Mouse (Mus musculus): ENCODE measurements around the gene Rxfp2. TPM values are rescaled to one million over a fixed set of nuclear protein-coding genes. Genes with fewer than 3 reads are reported as not detected.

Gene Rxfp2
- 0.34 and 0.35 TPM in 2 replicates for polyA plus RNA-seq (2015; fragmentation: Nextera tagmentation; extraction: Ambion mirVana)

DNA sequence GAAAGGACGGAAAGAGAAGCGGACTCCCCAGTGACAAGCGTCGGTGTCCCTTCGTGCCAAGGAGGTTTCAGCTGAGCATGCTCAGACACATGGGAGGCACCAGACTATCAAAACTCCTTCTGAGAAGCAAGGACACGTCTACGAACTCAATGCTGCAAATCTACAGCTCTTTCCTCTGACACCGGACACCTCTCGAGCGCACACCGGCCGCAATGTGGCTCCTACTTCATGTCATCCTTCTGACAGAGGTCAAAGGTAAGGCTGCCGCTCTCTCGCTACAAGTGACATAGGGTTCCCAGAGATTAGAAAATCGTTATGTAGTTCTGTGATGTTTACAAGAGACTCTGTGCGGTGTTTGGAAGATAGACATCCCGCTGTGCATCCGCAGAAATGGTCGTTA lies at the start of gene Rxfp2:
Gene Rxfp2, plus strand, starts transcription at position 20 of the 400 bp plus-strand sequence.
- no peaks in the 10 kb centered on the region for H3K9me3 ChIP-seq
- no peak within 1 kb of the TSS for H3K9ac ChIP-seq
- WGBS, result 64% methylated on average over 19 of the region's 19 CpGs
- H3K27me3 ChIP-seq, result peaks cover 5% of the 10 kb centered on the region; the same call in 1 of the 2 replicates
- H3K4me1 ChIP-seq (replicated peaks), result peaks cover 12% of the 10 kb centered on the region; the same call in 1 of the 2 replicates
- no peak for ATAC-seq (ENCODE audit: low FRiP score, low read depth)
- no peak within 1 kb of the TSS for H3K27ac ChIP-seq (replicated peaks)
- no peak within 1 kb of the TSS for H3K4me3 ChIP-seq
- no peak within 1 kb of the TSS for H3K4me2 ChIP-seq
- H3K36me3 ChIP-seq, result no peaks in the 10 kb centered on the region

DNA sequence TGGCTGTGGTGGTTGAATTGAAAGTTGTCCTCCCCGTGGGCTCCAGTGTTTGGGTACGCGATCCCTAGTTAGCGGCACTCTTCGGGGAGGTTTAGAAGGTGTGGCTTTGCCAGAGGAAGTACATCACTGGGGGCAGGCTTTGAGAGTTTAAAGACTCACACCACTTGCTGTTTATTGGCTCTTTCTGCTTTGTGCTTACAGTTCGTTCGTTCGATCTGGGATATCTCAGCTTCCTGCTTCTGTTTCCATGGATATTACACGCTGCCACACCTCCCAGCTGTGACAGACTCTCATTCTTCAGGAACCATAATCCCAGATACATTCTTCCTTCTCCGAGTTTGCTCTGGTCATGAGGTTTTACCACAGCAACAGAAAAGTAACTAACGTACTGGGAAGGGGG lies 48.2 kb upstream of the Rxfp2 start:
- no peak for ATAC-seq (ENCODE audit: low FRiP score, low read depth)
- 82% methylated on average over 11 of the region's 11 CpGs for WGBS
- Histone ChIP-seq H3K4me1 (replicated peaks) (no peaks in the 10 kb centered on the region), H3K27me3 (no peaks in the 10 kb centered on the region), H3K9me3 (no peaks in the 10 kb centered on the region), H3K27ac (replicated peaks) (no peak overlapping the region), H3K4me3 (no peak overlapping the region), H3K9ac (no peak overlapping the region), H3K36me3 (no peaks in the 10 kb centered on the region), H3K4me2 (no peak overlapping the region)

DNA sequence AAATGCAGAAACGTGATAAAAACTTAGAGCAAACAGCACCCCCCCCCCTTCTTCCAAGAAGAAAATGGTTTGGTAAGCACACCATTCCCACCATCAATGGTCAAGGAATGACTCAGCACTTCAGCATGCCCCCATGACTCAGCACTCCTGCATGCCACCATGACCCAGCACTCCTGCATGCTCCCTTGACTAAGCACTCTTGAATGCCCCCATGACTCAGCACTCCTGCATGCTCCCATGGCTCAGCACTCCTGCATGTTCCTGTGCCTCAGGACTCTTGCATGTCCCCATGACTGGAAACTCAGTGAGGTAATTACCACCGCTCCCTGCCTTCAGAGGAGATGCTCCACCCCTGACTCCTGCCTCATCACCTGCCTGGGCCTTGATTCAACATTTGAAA lies 41.4 kb upstream of the Rxfp2 start:
- 79% methylated on average over 2 of the region's 2 CpGs for WGBS
- no peak for ATAC-seq (ENCODE audit: low FRiP score, low read depth)

DNA sequence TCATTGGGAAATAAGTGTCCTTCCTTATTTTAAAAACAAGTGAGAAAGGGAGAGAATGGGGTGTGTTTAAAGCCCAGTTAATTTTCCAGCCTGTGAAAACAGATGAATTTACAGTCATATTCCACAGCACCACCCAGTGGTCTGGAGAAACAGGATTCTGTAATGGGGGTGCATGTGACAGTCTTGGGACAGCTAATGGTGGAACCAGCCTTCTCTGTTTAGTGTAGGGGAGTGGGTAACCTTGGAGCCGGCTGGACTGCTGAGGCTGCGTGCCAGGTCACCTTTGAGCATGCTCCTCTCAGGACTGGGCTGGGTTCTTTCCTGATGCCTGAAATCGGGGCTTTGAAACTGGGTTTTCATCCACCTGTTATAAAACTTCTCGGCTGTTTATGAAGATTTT lies 34.9 kb upstream of the Rxfp2 start:
- no peak for ATAC-seq (ENCODE audit: low FRiP score, low read depth)
- Histone ChIP-seq H3K4me1 (replicated peaks) (no peaks in the 10 kb centered on the region), H3K9ac (no peak overlapping the region), H3K4me3 (no peak overlapping the region), H3K36me3 (no peaks in the 10 kb centered on the region), H3K27me3 (no peaks in the 10 kb centered on the region), H3K4me2 (no peak overlapping the region), H3K27ac (replicated peaks) (no peak overlapping the region), H3K9me3 (no peaks in the 10 kb centered on the region)
- WGBS, result 87% methylated on average over 4 of the region's 4 CpGs

More for the DNA sequence above, 41.4 kb upstream of the Rxfp2 start:
- no peak overlapping the region for H3K27ac ChIP-seq (replicated peaks)
- no peaks in the 10 kb centered on the region for H3K9me3 ChIP-seq
- H3K27me3 ChIP-seq, result no peaks in the 10 kb centered on the region
- no peaks in the 10 kb centered on the region for H3K36me3 ChIP-seq
- H3K4me3 ChIP-seq, result no peak overlapping the region
- H3K9ac ChIP-seq, result no peak overlapping the region
- no peaks in the 10 kb centered on the region for H3K4me1 ChIP-seq (replicated peaks)
- no peak overlapping the region for H3K4me2 ChIP-seq

DNA sequence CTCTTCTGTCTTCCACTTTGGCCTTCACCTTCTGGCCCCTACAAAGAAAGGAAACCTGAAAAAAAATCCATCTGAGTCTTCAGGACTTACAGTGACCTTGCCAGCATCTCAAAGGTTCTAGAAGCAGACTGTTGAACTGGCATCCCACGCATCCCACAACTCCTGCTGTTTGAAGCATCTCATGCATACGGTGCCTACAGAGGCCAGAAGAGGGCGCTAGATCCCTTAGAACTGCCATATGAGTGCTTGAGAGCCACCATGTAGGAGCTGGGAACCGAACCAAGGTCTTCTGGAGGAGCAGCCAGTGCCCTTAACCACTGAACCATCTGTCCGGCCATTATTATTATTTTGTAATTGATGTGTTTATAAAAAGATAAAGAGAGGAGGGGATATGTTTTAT lies 23.9 kb upstream of the Rxfp2 start:
- Histone ChIP-seq H3K36me3 (no peaks in the 10 kb centered on the region), H3K27ac (replicated peaks) (no peak overlapping the region), H3K4me2 (no peak overlapping the region), H3K4me3 (no peak overlapping the region), H3K4me1 (replicated peaks) (no peaks in the 10 kb centered on the region), H3K27me3 (no peaks in the 10 kb centered on the region), H3K9me3 (no peaks in the 10 kb centered on the region), H3K9ac (no peak overlapping the region)
- no peak for ATAC-seq (ENCODE audit: low FRiP score, low read depth)
- 78% methylated on average over 5 of the region's 5 CpGs for WGBS

DNA sequence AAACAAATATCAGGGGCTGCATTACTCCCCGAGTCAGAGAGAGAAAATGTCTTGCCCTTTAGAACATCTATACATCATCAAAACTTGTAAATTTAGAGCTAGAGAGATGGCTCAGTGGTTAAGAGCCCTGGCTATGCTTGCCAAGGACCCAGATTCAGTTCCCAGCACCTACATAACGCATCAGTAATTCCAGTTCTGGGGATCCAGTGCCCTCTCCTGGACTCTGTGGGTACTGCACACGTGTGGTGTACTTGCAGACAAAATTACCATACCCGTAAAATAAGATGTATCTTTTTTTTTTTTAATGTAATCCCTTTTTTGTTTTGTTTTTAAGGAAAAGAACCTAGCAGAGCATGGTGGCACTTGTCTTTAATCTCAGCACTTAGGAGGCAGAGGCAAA lies 21.9 kb upstream of the Rxfp2 start:
- no peak overlapping the region for H3K27ac ChIP-seq (replicated peaks)
- no peaks in the 10 kb centered on the region for H3K4me1 ChIP-seq (replicated peaks)
- no peak overlapping the region for H3K4me2 ChIP-seq
- ATAC-seq (ENCODE audit: low FRiP score, low read depth), result no peak
- H3K27me3 ChIP-seq, result no peaks in the 10 kb centered on the region
- H3K4me3 ChIP-seq, result no peak overlapping the region
- H3K36me3 ChIP-seq, result no peaks in the 10 kb centered on the region
- WGBS, result 94% methylated on average over 4 of the region's 4 CpGs
- H3K9ac ChIP-seq, result no peak overlapping the region
- no peaks in the 10 kb centered on the region for H3K9me3 ChIP-seq

DNA sequence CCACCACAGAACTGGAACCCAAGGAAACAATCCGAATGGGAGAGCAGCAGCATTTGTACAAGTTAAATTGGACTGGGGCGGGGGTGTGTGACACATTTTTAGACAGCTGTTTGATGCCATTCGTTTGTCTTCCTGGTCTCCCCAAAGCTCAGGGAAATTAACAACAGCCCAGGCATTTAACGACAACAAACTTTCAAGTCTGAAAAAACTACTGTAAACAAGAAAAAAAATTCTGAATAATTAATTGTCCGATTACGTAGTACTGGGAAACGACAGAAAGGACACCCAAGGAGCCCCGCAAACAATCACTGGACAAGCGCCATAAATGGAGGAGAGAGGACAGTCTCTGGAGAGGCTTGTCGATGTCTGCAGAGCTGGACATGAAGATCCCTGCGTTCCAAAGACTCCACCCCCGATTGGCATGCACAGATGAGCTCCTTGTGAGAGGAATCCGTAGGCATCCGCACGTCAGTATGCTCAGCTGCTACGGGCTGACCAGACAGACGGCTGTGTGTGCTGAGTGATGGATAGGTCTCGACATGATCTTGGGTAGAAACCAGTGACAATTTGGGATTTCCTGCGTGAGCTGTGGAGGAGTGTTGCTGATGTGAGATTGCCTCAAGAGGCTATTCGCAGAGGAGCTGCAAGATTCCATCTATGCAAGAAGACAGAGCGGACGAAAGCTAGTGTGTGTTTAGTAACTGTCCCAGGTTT lies 21.0 kb upstream of the Rxfp2 start:
- Histone ChIP-seq H3K36me3 (no peaks in the 10 kb centered on the region), H3K27me3 (no peaks in the 10 kb centered on the region), H3K9ac (no peak overlapping the region), H3K27ac (replicated peaks) (no peak overlapping the region), H3K9me3 (no peaks in the 10 kb centered on the region), H3K4me3 (no peak overlapping the region), H3K4me1 (replicated peaks) (no peaks in the 10 kb centered on the region), H3K4me2 (no peak overlapping the region)
- WGBS, result 76% methylated on average over 22 of the region's 22 CpGs
- no peak for ATAC-seq (ENCODE audit: low FRiP score, low read depth)

DNA sequence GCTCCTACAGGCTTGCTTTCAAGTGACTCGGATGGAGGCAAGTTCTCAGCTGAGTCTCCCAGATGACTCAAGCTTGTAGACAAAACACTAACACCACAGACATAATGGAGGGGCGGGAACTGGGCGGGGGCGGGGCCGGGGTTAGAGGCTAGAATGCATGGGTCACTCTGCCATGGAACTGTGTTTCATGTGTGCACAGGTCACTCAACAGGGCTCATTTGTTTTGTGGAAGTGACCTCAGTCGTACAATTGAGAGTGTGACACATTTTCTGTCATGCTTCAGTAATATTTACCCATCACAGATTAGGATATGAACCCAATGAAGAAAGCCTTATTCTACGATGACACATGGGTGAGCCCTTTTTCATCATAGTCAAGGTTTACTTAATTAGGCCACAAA lies 20.2 kb upstream of the Rxfp2 start:
- Histone ChIP-seq H3K9ac (no peak overlapping the region), H3K4me2 (no peak overlapping the region), H3K27me3 (no peaks in the 10 kb centered on the region), H3K4me1 (replicated peaks) (no peaks in the 10 kb centered on the region), H3K27ac (replicated peaks) (no peak overlapping the region), H3K4me3 (no peak overlapping the region), H3K36me3 (no peaks in the 10 kb centered on the region), H3K9me3 (no peaks in the 10 kb centered on the region)
- no peak for ATAC-seq (ENCODE audit: low FRiP score, low read depth)
- WGBS, result 57% methylated on average over 7 of the region's 7 CpGs

DNA sequence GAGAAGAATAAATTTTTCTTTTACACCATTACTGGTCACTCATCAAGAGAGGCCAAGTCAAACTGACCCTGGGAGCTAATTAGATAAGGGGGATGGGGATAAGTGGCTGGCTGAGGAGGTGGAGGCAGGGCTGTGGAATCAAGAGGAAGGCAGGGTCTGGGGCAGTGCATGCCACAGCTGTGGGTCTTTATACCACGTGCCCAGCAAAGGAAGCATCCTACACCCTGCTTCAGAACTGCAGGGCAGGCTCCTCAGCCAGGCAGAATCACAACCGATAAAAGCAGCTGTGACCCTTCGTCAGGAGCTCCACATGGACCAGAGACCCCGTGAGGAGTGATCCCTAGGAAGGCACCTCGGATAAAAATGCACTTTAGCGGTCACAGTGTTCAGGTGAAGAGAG lies 13.1 kb upstream of the Rxfp2 start:
- Histone ChIP-seq H3K27me3 (no peaks in the 10 kb centered on the region), H3K9me3 (no peaks in the 10 kb centered on the region), H3K9ac (no peak overlapping the region), H3K4me2 (no peak overlapping the region), H3K4me1 (replicated peaks) (no peaks in the 10 kb centered on the region), H3K27ac (replicated peaks) (no peak overlapping the region), H3K36me3 (no peaks in the 10 kb centered on the region), H3K4me3 (no peak overlapping the region)
- 72% methylated on average over 6 of the region's 6 CpGs for WGBS
- ATAC-seq (ENCODE audit: low FRiP score, low read depth), result no peak

DNA sequence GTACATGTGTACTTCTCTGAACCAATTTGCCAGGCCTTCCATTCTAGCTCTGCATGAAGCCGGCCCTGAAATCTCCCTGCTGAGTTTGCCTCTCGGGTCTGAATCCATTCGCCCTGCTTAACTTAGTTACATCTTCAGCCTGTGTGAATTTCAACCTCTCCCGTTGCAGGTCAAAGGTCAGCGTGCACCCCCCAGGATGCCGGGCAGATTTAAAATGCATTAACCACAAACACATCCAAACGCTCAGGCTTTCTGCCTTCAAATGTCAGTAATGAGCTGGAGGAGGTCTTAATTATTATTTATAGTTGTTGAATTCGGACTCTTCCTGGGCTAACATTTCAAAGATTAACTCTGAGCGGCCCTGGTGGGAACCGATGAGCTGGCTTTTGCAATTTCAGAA lies 1.6 kb upstream of the Rxfp2 start:
- H3K9me3 ChIP-seq, result no peaks in the 10 kb centered on the region
- H3K27me3 ChIP-seq, result peaks cover 5% of the 10 kb centered on the region; the same call in 1 of the 2 replicates
- no peak overlapping the region for H3K9ac ChIP-seq
- no peak overlapping the region for H3K4me3 ChIP-seq
- no peaks in the 10 kb centered on the region for H3K36me3 ChIP-seq
- whole genome bisulfite sequencing, result 21% methylated on average over 10 of the region's 10 CpGs
- H3K4me2 ChIP-seq, result no peak overlapping the region
- H3K27ac ChIP-seq (replicated peaks), result no peak overlapping the region
- ATAC-seq (ENCODE audit: low FRiP score, low read depth), result no peak
- H3K4me1 ChIP-seq (replicated peaks), result peaks cover 11% of the 10 kb centered on the region; the same call in 1 of the 2 replicates

DNA sequence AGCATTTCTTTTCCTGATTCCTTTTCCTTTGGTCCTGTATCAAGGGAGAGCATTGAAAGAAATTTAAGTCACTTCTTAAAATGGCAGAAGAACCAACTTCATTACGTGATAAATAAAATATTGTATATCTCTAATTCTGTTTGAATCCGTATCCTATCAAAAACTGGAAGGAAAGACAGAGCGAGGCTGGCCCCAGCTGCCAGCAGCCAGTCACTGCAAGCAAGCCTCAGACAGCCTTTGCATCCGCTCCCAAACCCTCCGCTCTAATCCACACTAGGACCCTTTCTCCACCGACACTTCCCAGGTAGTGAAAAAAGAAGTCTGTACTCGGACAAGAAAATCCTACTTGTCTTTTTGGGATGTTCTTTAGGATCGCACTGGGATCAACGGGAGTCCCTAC lies 803 bp upstream of the Rxfp2 start:
- no peak for ATAC-seq (ENCODE audit: low FRiP score, low read depth)
- H3K9me3 ChIP-seq, result no peaks in the 10 kb centered on the region
- 61% methylated on average over 9 of the region's 9 CpGs for WGBS
- H3K4me3 ChIP-seq, result no peak overlapping the region
- H3K9ac ChIP-seq, result no peak overlapping the region
- H3K27ac ChIP-seq (replicated peaks), result no peak overlapping the region
- H3K27me3 ChIP-seq, result peaks cover 5% of the 10 kb centered on the region; the same call in 1 of the 2 replicates
- no peaks in the 10 kb centered on the region for H3K36me3 ChIP-seq
- no peak overlapping the region for H3K4me2 ChIP-seq
- H3K4me1 ChIP-seq (replicated peaks), result peaks cover 12% of the 10 kb centered on the region; the same call in 1 of the 2 replicates

DNA sequence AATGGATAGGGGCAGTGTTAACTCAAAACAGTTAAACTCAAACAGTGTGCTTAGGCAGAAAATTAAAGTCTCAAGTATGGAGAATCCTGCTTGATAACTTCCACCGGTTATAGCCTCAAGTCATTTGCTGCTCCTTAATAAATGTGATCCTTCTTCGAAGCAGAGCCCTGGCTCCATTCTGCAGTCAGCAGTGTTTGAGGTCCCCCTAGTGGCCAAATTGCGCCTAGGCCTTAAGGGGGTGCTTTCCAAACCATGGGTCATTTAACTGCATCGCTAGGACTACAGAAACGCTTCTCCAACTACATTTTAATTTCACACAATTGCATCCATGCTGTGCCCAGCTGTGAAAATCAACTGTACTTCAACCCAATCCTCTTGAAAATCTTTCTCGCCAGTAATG lies 2.4 kb downstream of the Rxfp2 start:
- H3K9me3 ChIP-seq, result no peaks in the 10 kb centered on the region
- ATAC-seq (ENCODE audit: low FRiP score, low read depth), result peak; percentile 68; the same call in 1 of the 2 replicates
- peaks cover 5% of the 10 kb centered on the region; the same call in 1 of the 2 replicates for H3K27me3 ChIP-seq
- H3K4me3 ChIP-seq, result no peak overlapping the region
- H3K27ac ChIP-seq (replicated peaks), result no peak overlapping the region
- no peak overlapping the region for H3K9ac ChIP-seq
- WGBS, result 5% methylated on average over 6 of the region's 6 CpGs
- no peak overlapping the region for H3K4me2 ChIP-seq
- H3K4me1 ChIP-seq (replicated peaks), result peaks cover 12% of the 10 kb centered on the region; the same call in 1 of the 2 replicates
- no peaks in the 10 kb centered on the region for H3K36me3 ChIP-seq

DNA sequence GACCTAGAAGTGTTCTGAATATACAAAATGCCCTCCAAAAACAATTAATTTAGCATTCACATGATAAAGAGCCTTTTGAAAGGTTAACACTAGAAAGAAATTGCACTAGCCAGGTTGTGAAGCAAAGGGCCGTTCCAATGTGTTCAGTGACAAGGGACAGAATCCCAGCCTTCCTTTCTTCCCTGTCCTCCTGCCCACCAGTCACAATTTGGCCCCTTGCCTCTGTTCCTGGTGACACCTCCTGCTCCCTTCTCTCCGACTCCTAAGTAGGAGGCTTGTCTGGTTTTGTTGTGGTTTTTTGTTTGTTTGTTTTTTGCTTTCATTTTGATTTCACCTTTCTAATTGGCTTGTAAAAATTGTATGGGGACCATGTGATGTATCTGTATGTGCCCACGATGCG lies 3.3 kb downstream of the Rxfp2 start:
- 50% methylated on average over 4 of the region's 4 CpGs for WGBS
- peaks cover 9% of the 10 kb centered on the region; the same call in 1 of the 2 replicates for H3K4me1 ChIP-seq (replicated peaks)
- H3K4me3 ChIP-seq, result no peak overlapping the region
- H3K9me3 ChIP-seq, result no peaks in the 10 kb centered on the region
- no peaks in the 10 kb centered on the region for H3K36me3 ChIP-seq
- no peak overlapping the region for H3K9ac ChIP-seq
- no peak overlapping the region for H3K27ac ChIP-seq (replicated peaks)
- no peak for ATAC-seq (ENCODE audit: low FRiP score, low read depth)
- H3K4me2 ChIP-seq, result no peak overlapping the region
- peaks cover 5% of the 10 kb centered on the region; the same call in 1 of the 2 replicates for H3K27me3 ChIP-seq

Data from hindbrain, embryonic 15.5 days (tissue).